10 mouse cellular contexts compared by ENCODE assay signal in genomic region chr7:118902944-118903343, GRCm38 (mm10). TPM values are rescaled to one million over a fixed set of nuclear protein-coding genes. Genes with fewer than 3 reads are reported as not detected.
DNase-seq lines count a peak whose midpoint lies in the region; ATAC-seq lines count a peak whose summit lies in the region.
"Had no signal": no experiment of that assay in that cellular context is flagged by ENCODE, and none has a peak within 500 bp of the region (broad histone marks: within the 10 kb centered on the region; RNA-seq: fewer than 3 reads in every experiment).

No protein-coding gene starts in this region.

- 0 out of 2 replicates have a peak overlapping the region, but pooled peaks have one; percentile 22 for H3K4me2 ChIP-seq in embryonic facial prominence, embryonic 12.5 days (replicated peaks)
- H3K4me2 ChIP-seq in intestine, embryonic 16.5 days (ENCODE audit: low read depth, low read length): peak overlapping the region; percentile 23
- H3K4me2 ChIP-seq: neural tube, embryonic 12.5 days had no signal

- H3K9ac ChIP-seq in embryonic facial prominence, embryonic 12.5 days: no peak overlapping the region
- H3K9ac ChIP-seq in intestine, embryonic 16.5 days (ENCODE audit: low read depth, low read length): no peak overlapping the region
- H3K9ac ChIP-seq: neural tube, embryonic 12.5 days had no signal

- no peak overlapping the region for H3K4me3 ChIP-seq in embryonic facial prominence, embryonic 12.5 days
- no peak overlapping the region for H3K4me3 ChIP-seq in embryonic facial prominence, embryonic 10.5 days
- no peak overlapping the region for H3K4me3 ChIP-seq in intestine, embryonic 16.5 days (ENCODE audit: low read length)
- H3K4me3 ChIP-seq: erythroblast, embryonic 14.5 days; neural tube, embryonic 12.5 days had no signal

- peak overlapping the region; percentile 72 for H3K27ac ChIP-seq in embryonic facial prominence, embryonic 12.5 days
- H3K27ac ChIP-seq in embryonic facial prominence, embryonic 10.5 days (replicated peaks): no peak overlapping the region
- no peak overlapping the region for H3K27ac ChIP-seq in intestine, embryonic 16.5 days (ENCODE audit: low read length)
- H3K27ac ChIP-seq: neural tube, embryonic 12.5 days had no signal

- WGBS in embryonic facial prominence, embryonic 12.5 days: 44% methylated on average over 13 of the region's 13 CpGs
- 82% methylated on average over 13 of the region's 13 CpGs for WGBS in embryonic facial prominence, embryonic 10.5 days
- 35% methylated on average over 13 of the region's 13 CpGs for WGBS in intestine, embryonic 16.5 days

- no peak for DNase-seq in embryonic facial prominence, embryonic 10.5 days (ENCODE audit: low spot score)
- DNase-seq in right cerebral cortex, postnatal 14 days: peak; percentile 37
- DNase-seq in right cerebral cortex, adult 18-20 months: no peak
- DNase-seq in layer of hippocampus, adult 9-10 months (ENCODE audit: low spot score): no peak
- no peak for DNase-seq in spleen, postnatal 36 days (ENCODE audit: low spot score in 2 of 2)

- H3K4me1 ChIP-seq in embryonic facial prominence, embryonic 12.5 days: peaks cover 8% of the 10 kb centered on the region; the same call in 1 of the 2 replicates
- no peaks in the 10 kb centered on the region for H3K4me1 ChIP-seq in embryonic facial prominence, embryonic 10.5 days
- 0 out of 2 replicates have a peak, but pooled peaks cover 3% of the 10 kb centered on the region for H3K4me1 ChIP-seq in intestine, embryonic 16.5 days (ENCODE audit: control insufficient read depth, insufficient read depth, low read length)

- H3K36me3 ChIP-seq in embryonic facial prominence, embryonic 12.5 days: no peaks in the 10 kb centered on the region
- H3K36me3 ChIP-seq in embryonic facial prominence, embryonic 10.5 days (replicated peaks): no peaks in the 10 kb centered on the region
- H3K36me3 ChIP-seq in intestine, embryonic 16.5 days (ENCODE audit: control insufficient read depth, insufficient read depth, low read length): no peaks in the 10 kb centered on the region
- H3K36me3 ChIP-seq: neural tube, embryonic 12.5 days had no signal

- no peaks in the 10 kb centered on the region for H3K9me3 ChIP-seq in embryonic facial prominence, embryonic 12.5 days
- H3K9me3 ChIP-seq in embryonic facial prominence, embryonic 10.5 days: no peaks in the 10 kb centered on the region
- no peaks in the 10 kb centered on the region for H3K9me3 ChIP-seq in intestine, embryonic 16.5 days (ENCODE audit: control insufficient read depth, low read length)
- H3K9me3 ChIP-seq: neural tube, embryonic 12.5 days had no signal

- peak; percentile 62; the same call in 1 of the 2 replicates for ATAC-seq in embryonic facial prominence, embryonic 12.5 days (ENCODE audit: insufficient number of reproducible peaks, insufficient read depth, low FRiP score, low TSS enrichment)
- peak; percentile 70 for ATAC-seq in intestine, embryonic 16.5 days
- peak; percentile 86 for ATAC-seq in megakaryocyte, adult 5-6 weeks (ENCODE audit: poor library complexity, severe bottlenecking)

- H3K27me3 ChIP-seq in embryonic facial prominence, embryonic 12.5 days: no peaks in the 10 kb centered on the region
- no peaks in the 10 kb centered on the region for H3K27me3 ChIP-seq in embryonic facial prominence, embryonic 10.5 days (replicated peaks; ENCODE audit: low read depth, poor library complexity, severe bottlenecking)
- H3K27me3 ChIP-seq in intestine, embryonic 16.5 days (replicated peaks; ENCODE audit: control insufficient read depth, insufficient read depth, low read length): no peaks in the 10 kb centered on the region
- H3K27me3 ChIP-seq: neural tube, embryonic 12.5 days had no signal

RNA-seq across cellular contexts. Expression of gene Knop1, which starts 46.9 kb away (rescaled TPM):
- 118 and 120 TPM in 2 replicates for polyA plus RNA-seq in embryonic facial prominence, embryonic 12.5 days (2016; fragmentation: Nextera tagmentation; extraction: Ambion mirVana)
- polyA plus RNA-seq in embryonic facial prominence, embryonic 10.5 days (2016; fragmentation: Nextera tagmentation; extraction: Ambion mirVana): 161 and 162 TPM in 2 replicates
- polyA plus RNA-seq in intestine, embryonic 16.5 days (2015; fragmentation: Nextera tagmentation; extraction: Ambion mirVana): 70.8 and 77.7 TPM in 2 replicates
- 12.1 and 13.2 TPM in 2 replicates for total RNA-seq in megakaryocyte, adult 5-6 weeks (2015)
- 20.2 and 40.0 TPM in 2 replicates for total RNA-seq in megakaryocyte, adult 5-6 weeks (2017)

RNA-seq across cellular contexts. Expression of gene Iqck, which starts 47.4 kb away (rescaled TPM):
- polyA plus RNA-seq in embryonic facial prominence, embryonic 12.5 days (2016; fragmentation: Nextera tagmentation; extraction: Ambion mirVana): 3.1 and 3.5 TPM in 2 replicates
- 2.7 and 3.1 TPM in 2 replicates for polyA plus RNA-seq in embryonic facial prominence, embryonic 10.5 days (2016; fragmentation: Nextera tagmentation; extraction: Ambion mirVana)
- polyA plus RNA-seq in intestine, embryonic 16.5 days (2015; fragmentation: Nextera tagmentation; extraction: Ambion mirVana): 1.5 and 1.7 TPM in 2 replicates
- total RNA-seq in megakaryocyte, adult 5-6 weeks (2015): 0.48 TPM in 1 of 2 replicates, not detected in the other
- total RNA-seq in megakaryocyte, adult 5-6 weeks (2017): 0.40 TPM in 1 of 2 replicates, not detected in the other
